Mouse (Mus musculus) inflammation-experienced regulatory T-cells, adult 6 months (primary cell): ENCODE data around the gene Sytl2. TPM values are rescaled to one million over a fixed set of nuclear protein-coding genes. Genes with fewer than 3 reads are reported as not detected.

ENCODE experiments used
- ATAC-seq: one replicate; pipeline ENCODE4 v1.8.0; 2017
- polyA plus RNA-seq, 3 experiments: library from polyadenylated mRNA; unstranded; fragments of 100-300 nt; shearing (Covaris generic); gene quantifications; one replicate each; pipeline ENCODE4 v1.2.1; 2017

Gene Sytl2
- 10 to 100 TPM; 20.2 to 37.1 (median 20.6) TPM for polyA plus RNA-seq

GRCm38 (mm10) chr7:90301942-90302646 lies at the start of gene Sytl2:
Gene Sytl2, plus strand, starts transcription at chr7:90302252.
- peak; percentile 70 for ATAC-seq

GRCm38 (mm10) chr7:90252946-90253345 lies 49.1 kb upstream of the Sytl2 start:
- no peak for ATAC-seq

GRCm38 (mm10) chr7:90258701-90259100 lies 43.4 kb upstream of the Sytl2 start:
- ATAC-seq = no peak

GRCm38 (mm10) chr7:90259899-90260298 lies 42.2 kb upstream of the Sytl2 start:
- ATAC-seq = no peak

GRCm38 (mm10) chr7:90261902-90262599 lies 40.0 kb upstream of the Sytl2 start:
- no peak for ATAC-seq

- ATAC-seq = peak; percentile 92
These were observed 36.6 kb upstream of the Sytl2 start, which contains the start of gene Ccdc83 for GRCm38 (mm10) chr7:90265289-90265970. Gene Ccdc83, minus strand, starts transcription at chr7:90265777.

GRCm38 (mm10) chr7:90270141-90270540 lies 31.9 kb upstream of the Sytl2 start:
- ATAC-seq = no peak

- no peak for ATAC-seq
These were observed 27.4 kb upstream of the Sytl2 start for GRCm38 (mm10) chr7:90274561-90275100.

GRCm38 (mm10) chr7:90277246-90277645 lies 24.8 kb upstream of the Sytl2 start:
- ATAC-seq = no peak

GRCm38 (mm10) chr7:90277769-90278168 lies 24.3 kb upstream of the Sytl2 start:
- no peak for ATAC-seq

GRCm38 (mm10) chr7:90279136-90279535 lies 22.9 kb upstream of the Sytl2 start:
- no peak for ATAC-seq

GRCm38 (mm10) chr7:90280274-90280875 lies 21.7 kb upstream of the Sytl2 start:
- ATAC-seq = peak; percentile 81

- no peak for ATAC-seq
These were observed 21.2 kb upstream of the Sytl2 start for GRCm38 (mm10) chr7:90280878-90281277.

GRCm38 (mm10) chr7:90281759-90282546 lies 20.1 kb upstream of the Sytl2 start:
- no peak for ATAC-seq

- ATAC-seq = no peak
These were observed 19.3 kb upstream of the Sytl2 start for GRCm38 (mm10) chr7:90282786-90283185.

- no peak for ATAC-seq
These were observed 17.3 kb upstream of the Sytl2 start for GRCm38 (mm10) chr7:90284793-90285192.

- ATAC-seq = no peak
These were observed 10.2 kb upstream of the Sytl2 start for GRCm38 (mm10) chr7:90291885-90292284.

GRCm38 (mm10) chr7:90302647-90303552 lies 848 bp downstream of the Sytl2 start:
- peak; percentile 79 for ATAC-seq

GRCm38 (mm10) chr7:90306079-90306478 lies 4.0 kb downstream of the Sytl2 start:
- ATAC-seq = no peak

- ATAC-seq = no peak
These were observed 4.9 kb downstream of the Sytl2 start for GRCm38 (mm10) chr7:90306968-90307367.

- no peak for ATAC-seq
These were observed 6.0 kb downstream of the Sytl2 start for GRCm38 (mm10) chr7:90308003-90308402.
